Mouse (Mus musculus): ENCODE results near the gene Sbk2.

DNA sequence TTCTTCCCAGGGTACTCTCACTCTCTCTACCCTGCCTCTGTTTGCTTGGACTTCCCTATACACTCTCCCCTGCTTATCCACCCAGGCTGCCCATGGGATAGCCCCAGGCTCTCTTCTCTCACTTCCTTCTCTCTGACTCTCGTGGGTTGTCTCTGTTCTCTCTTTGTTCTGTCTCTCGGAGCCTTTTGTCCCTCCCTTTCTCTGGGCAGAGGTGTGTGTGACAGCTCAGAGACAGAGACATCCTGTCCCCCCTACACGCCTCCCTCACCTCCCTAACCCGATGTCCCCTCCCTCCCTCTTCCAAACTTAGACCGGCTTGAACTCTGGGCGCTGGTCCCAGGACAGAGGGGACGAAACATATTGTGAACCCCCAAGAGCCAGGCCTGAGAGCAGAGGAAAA, 7.5 kb upstream of the Sbk2 start:
- no peak for TF ChIP-seq CTCF (IDR thresholded peaks at IDR 0.05; ENCODE audit: control insufficient read depth, insufficient read depth, insufficient replicate concordance, low read depth, low read length)
- TF ChIP-seq POLR2A (IDR thresholded peaks at IDR 0.05; ENCODE audit: control insufficient read depth, low read depth, low read length): no peak
